Mouse (Mus musculus) megakaryocyte, adult 5-6 weeks (primary cell): ENCODE data around the gene Nt5c3. TPM values are rescaled to one million over a fixed set of nuclear protein-coding genes. Genes with fewer than 3 reads are reported as not detected.
A peak's percentile ranks its signal among the peaks of the same experiment; 100 is the strongest.

ENCODE experiments used
- ATAC-seq: 2 replicates; pipeline ENCODE4 v1.8.0; 2016; ENCODE audit warnings: mild to moderate bottlenecking, inconsistent platforms; ENCODE audit not compliant: poor library complexity, severe bottlenecking
- total RNA-seq, 2 experiments: library from RNA; stranded (forward) in 1 of 2; stranded (reverse) in 1 of 2; fragments of 153-499, 151-499 nt in 1 of 2; fragments of 221-1000, 200-1000 nt in 1 of 2; gene quantifications; 2 replicates each; pipeline versions ENCODE4 v1.2.3 to v1.2.4; 2015 to 2017

Gene Nt5c3
- total RNA-seq, 2 experiments from 2014 or later, result 36.6 to 64.6 TPM

GRCm38 (mm10) chr6:56837621-56838020, 86.1 kb downstream of the Nt5c3 start:
- no peak for ATAC-seq

- ATAC-seq, result no peak
These were observed 86.6 kb downstream of the Nt5c3 start for GRCm38 (mm10) chr6:56837166-56837565.

- ATAC-seq, result no peak
These were observed 88.2 kb downstream of the Nt5c3 start for GRCm38 (mm10) chr6:56835532-56835931.

GRCm38 (mm10) chr6:56834769-56835168, 89.0 kb downstream of the Nt5c3 start:
- ATAC-seq, result no peak

- no peak for ATAC-seq
These were observed 90.9 kb downstream of the Nt5c3 start for GRCm38 (mm10) chr6:56832830-56833229.

GRCm38 (mm10) chr6:56832407-56832796, 91.3 kb downstream of the Nt5c3 start:
- peak; percentile 50 for ATAC-seq

Other genes starting within 250 kb of the Nt5c3 start
- 96.5 and 109 TPM in 2 replicates for gene Lsm5, start 219.2 kb downstream of the Nt5c3 start, total RNA-seq (2015)
- 186 and 198 TPM in 2 replicates for gene Lsm5, start 219.2 kb downstream of the Nt5c3 start, total RNA-seq (2017)
- 28.8 and 29.5 TPM in 2 replicates for gene Avl9, start 209.0 kb downstream of the Nt5c3 start, total RNA-seq (2015)
- 27.3 and 29.8 TPM in 2 replicates for gene Avl9, start 209.0 kb downstream of the Nt5c3 start, total RNA-seq (2017)
- 36.8 and 40.0 TPM in 2 replicates for gene Kbtbd2, start 126.1 kb downstream of the Nt5c3 start, total RNA-seq (2015)
- 36.1 and 37.0 TPM in 2 replicates for gene Kbtbd2, start 126.1 kb downstream of the Nt5c3 start, total RNA-seq (2017)
- 0.20 and 0.91 TPM in 2 replicates for gene Fkbp9, start 91.9 kb downstream of the Nt5c3 start, total RNA-seq (2015)
- 0.73 and 1.2 TPM in 2 replicates for gene Fkbp9, start 91.9 kb downstream of the Nt5c3 start, total RNA-seq (2017)
- 0.47 TPM in 1 of 2 replicates, not detected in the other for gene Vmn1r4, start 83 bp upstream of the Nt5c3 start, total RNA-seq (2015)
- 0.07 TPM in 1 of 2 replicates, not detected in the other for gene Vmn1r4, start 83 bp upstream of the Nt5c3 start, total RNA-seq (2017)
- not detected in 2 replicates for gene Vmn1r5, start 46.3 kb upstream of the Nt5c3 start, total RNA-seq (2015)
- not detected in 2 replicates for gene Vmn1r5, start 46.3 kb upstream of the Nt5c3 start, total RNA-seq (2017)
- 0.21 TPM in 1 of 2 replicates, not detected in the other for gene Vmn1r6, start 73.3 kb upstream of the Nt5c3 start, total RNA-seq (2015)
- gene Vmn1r6, start 73.3 kb upstream of the Nt5c3 start, total RNA-seq (2017), result not detected in 2 replicates
- not detected in 2 replicates for gene Vmn1r7, start 101.4 kb upstream of the Nt5c3 start, total RNA-seq (2015)
- not detected in 2 replicates for gene Vmn1r7, start 101.4 kb upstream of the Nt5c3 start, total RNA-seq (2017)
- not detected in 2 replicates for gene Vmn1r8, start 108.4 kb upstream of the Nt5c3 start, total RNA-seq (2015)
- not detected in 2 replicates for gene Vmn1r8, start 108.4 kb upstream of the Nt5c3 start, total RNA-seq (2017)
- gene Vmn1r9, start 142.9 kb upstream of the Nt5c3 start, total RNA-seq (2015), result not detected in 2 replicates
- gene Vmn1r9, start 142.9 kb upstream of the Nt5c3 start, total RNA-seq (2017), result not detected in 2 replicates
- gene Vmn1r10, start 185.5 kb upstream of the Nt5c3 start, total RNA-seq (2015), result not detected in 2 replicates
- gene Vmn1r10, start 185.5 kb upstream of the Nt5c3 start, total RNA-seq (2017), result not detected in 2 replicates
- not detected in 2 replicates for gene Vmn1r11, start 209.5 kb upstream of the Nt5c3 start, total RNA-seq (2015)
- gene Vmn1r11, start 209.5 kb upstream of the Nt5c3 start, total RNA-seq (2017), result not detected in 2 replicates
- gene Vmn1r12, start 233.0 kb upstream of the Nt5c3 start, total RNA-seq (2015), result not detected in 2 replicates
- not detected in 2 replicates for gene Vmn1r12, start 233.0 kb upstream of the Nt5c3 start, total RNA-seq (2017)